ENCODE assay signal across 8 mouse cellular contexts in the genomic region with DNA sequence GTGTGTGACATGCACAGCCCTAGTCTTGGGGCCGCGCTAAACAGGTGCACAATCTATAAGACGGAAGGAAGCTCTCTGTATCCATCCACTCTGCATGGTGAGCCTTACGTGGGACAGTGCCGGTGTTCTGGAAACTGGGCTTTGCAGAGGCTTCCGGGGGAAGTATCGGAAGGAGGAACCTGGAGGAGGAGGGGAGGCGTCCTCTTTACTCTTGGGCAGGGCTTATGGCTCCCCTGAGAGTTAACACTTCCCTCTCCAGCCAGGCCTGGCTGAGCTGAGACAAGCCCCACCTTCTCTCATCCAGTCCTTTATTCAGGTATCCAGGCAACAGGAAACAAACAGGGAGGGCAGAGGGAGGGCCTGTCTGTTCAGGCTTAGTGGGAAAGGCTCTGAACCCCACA. TPM values are rescaled to one million over a fixed set of nuclear protein-coding genes. Genes with fewer than 3 reads are reported as not detected.
DNase-seq lines count a peak whose midpoint lies in the region; ATAC-seq and TF ChIP-seq lines count a peak whose summit lies in the region.

No protein-coding gene starts in this region.

- peak; percentile 43 for DNase-seq in thymus, adult 2 months
- no peak for DNase-seq in thymus, postnatal 10 days (ENCODE audit: low spot score in 2 of 2)
- peak; percentile 58 for DNase-seq in heart, postnatal 4 days
- DNase-seq in left cerebral cortex, adult 18-20 months (ENCODE audit: low spot score in 2 of 2) = peak; percentile 28 to 48
- peak; percentile 84 for DNase-seq in lung, postnatal 25 days (ENCODE audit: low spot score)
- peak; percentile 84 for DNase-seq in retina, postnatal 1 day
- no peak for DNase-seq in c-Kit-positive CD71-positive TER-119-positive erythroid progenitor cells, embryonic 14.5 days (ENCODE audit: low spot score)

- peak; percentile 76 for ATAC-seq in embryonic facial prominence, embryonic 15.5 days (ENCODE audit: insufficient number of reproducible peaks, low FRiP score, low TSS enrichment, low read depth)

- peak overlapping the region; percentile 9; the same call in 1 of the 2 replicates for H3K9ac ChIP-seq in embryonic facial prominence, embryonic 15.5 days

- no peaks in the 10 kb centered on the region for H3K9me3 ChIP-seq in embryonic facial prominence, embryonic 15.5 days (replicated peaks)

- no peaks in the 10 kb centered on the region for H3K27me3 ChIP-seq in thymus, adult 2 months (ENCODE audit: control insufficient read depth, insufficient read depth, low read length)
- H3K27me3 ChIP-seq in embryonic facial prominence, embryonic 15.5 days = no peaks in the 10 kb centered on the region

- TF ChIP-seq POLR2A in thymus, adult 2 months (IDR thresholded peaks at IDR 0.05; ENCODE audit: control insufficient read depth, extremely low read depth, insufficient read depth, low read length, poor library complexity) = 0 out of 2 replicates have a peak, but pooled peaks have one; percentile 14

- WGBS in thymus, adult 2 months = under 1% methylated on average over 8 of the region's 8 CpGs
- under 1% methylated on average over 8 of the region's 8 CpGs for WGBS in embryonic facial prominence, embryonic 15.5 days

- H3K4me3 ChIP-seq in thymus, adult 2 months (ENCODE audit: control insufficient read depth, insufficient read depth, low read length) = peak overlapping the region; percentile 52
- peak overlapping the region; percentile 38 for H3K4me3 ChIP-seq in embryonic facial prominence, embryonic 15.5 days (replicated peaks)

- no peaks in the 10 kb centered on the region for H3K36me3 ChIP-seq in thymus, adult 2 months (ENCODE audit: control insufficient read depth, insufficient read depth, low read length)
- H3K36me3 ChIP-seq in embryonic facial prominence, embryonic 15.5 days = no peaks in the 10 kb centered on the region

- H3K4me2 ChIP-seq in embryonic facial prominence, embryonic 15.5 days (replicated peaks) = peak overlapping the region; percentile 43

- no peak overlapping the region for H3K27ac ChIP-seq in thymus, adult 2 months (ENCODE audit: control insufficient read depth, insufficient read depth, low read length)
- H3K27ac ChIP-seq in embryonic facial prominence, embryonic 15.5 days (replicated peaks) = no peak overlapping the region; the same call in 1 of the 2 replicates

- H3K4me1 ChIP-seq in thymus, adult 2 months (replicated peaks; ENCODE audit: control insufficient read depth, insufficient read depth, low read length) = peaks cover 24% of the 10 kb centered on the region
- peaks cover 30% of the 10 kb centered on the region for H3K4me1 ChIP-seq in embryonic facial prominence, embryonic 15.5 days

- no peak for TF ChIP-seq CTCF in thymus, adult 2 months (IDR thresholded peaks at IDR 0.05; ENCODE audit: borderline replicate concordance, control insufficient read depth, extremely low read depth, insufficient read depth, low read length, poor library complexity)

RNA-seq across cellular contexts. Expression of a gene that starts 5.2 kb away (rescaled TPM):
- 1.8 and 1.9 TPM in 2 replicates for polyA plus RNA-seq in thymus, adult 2 months (2012; rRNA removed)
- polyA plus RNA-seq in embryonic facial prominence, embryonic 15.5 days (2015; fragmentation: Nextera tagmentation; extraction: Ambion mirVana) = 7.7 and 10.9 TPM in 2 replicates
- total RNA-seq in heart, postnatal 4 days (2021) = under 1 TPM in 1 of 2 experiments, not detected in 1; 0.17 TPM
- under 1 TPM; 0.21 to 0.23 TPM for total RNA-seq in left cerebral cortex, adult 18-20 months (2021)

RNA-seq across cellular contexts. Expression of a gene that starts 29.9 kb away (rescaled TPM):
- 0.15 and 0.56 TPM in 2 replicates for polyA plus RNA-seq in thymus, adult 2 months (2012; rRNA removed)
- polyA plus RNA-seq in embryonic facial prominence, embryonic 15.5 days (2015; fragmentation: Nextera tagmentation; extraction: Ambion mirVana) = 12.2 and 18.7 TPM in 2 replicates
- total RNA-seq in heart, postnatal 4 days (2021) = 1 to 10 TPM; 3.3 to 3.5 TPM
- total RNA-seq in left cerebral cortex, adult 18-20 months (2021) = 1 to 10 TPM; 2.9 to 4.2 TPM

RNA-seq across cellular contexts. Expression of a gene that starts 39.8 kb away (rescaled TPM):
- 7.2 and 10.9 TPM in 2 replicates for polyA plus RNA-seq in thymus, adult 2 months (2012; rRNA removed)
- 0.29 TPM in 1 of 2 replicates, not detected in the other for polyA plus RNA-seq in embryonic facial prominence, embryonic 15.5 days (2015; fragmentation: Nextera tagmentation; extraction: Ambion mirVana)
- not detected for total RNA-seq in heart, postnatal 4 days (2021)
- not detected for total RNA-seq in left cerebral cortex, adult 18-20 months (2021)

RNA-seq across cellular contexts. Expression of a gene that starts 50.7 kb away (rescaled TPM):
- polyA plus RNA-seq in thymus, adult 2 months (2012; rRNA removed) = 178 and 183 TPM in 2 replicates
- polyA plus RNA-seq in embryonic facial prominence, embryonic 15.5 days (2015; fragmentation: Nextera tagmentation; extraction: Ambion mirVana) = 260 and 286 TPM in 2 replicates
- total RNA-seq in heart, postnatal 4 days (2021) = 100 to 1,000 TPM; 230 to 244 TPM
- 10 to 100 TPM in 1 of 2 experiments, 1 to 10 TPM in 1; 8.2 to 12.3 TPM for total RNA-seq in left cerebral cortex, adult 18-20 months (2021)

RNA-seq across cellular contexts. Expression of a gene that starts 51.8 kb away (rescaled TPM):
- polyA plus RNA-seq in thymus, adult 2 months (2012; rRNA removed) = not detected in 2 replicates
- polyA plus RNA-seq in embryonic facial prominence, embryonic 15.5 days (2015; fragmentation: Nextera tagmentation; extraction: Ambion mirVana) = 0.28 and 0.32 TPM in 2 replicates
- not detected for total RNA-seq in heart, postnatal 4 days (2021)
- not detected for total RNA-seq in left cerebral cortex, adult 18-20 months (2021)

Comparison
In these comparisons a context has a peak if more than half of its experiments do, and no peak if none do; other contexts are left out.
1. DNase-seq: peak in thymus, adult 2 months (single experiment), heart, postnatal 4 days (single experiment), left cerebral cortex, adult 18-20 months (2 of 2), lung, postnatal 25 days (single experiment) and retina, postnatal 1 day (single experiment); none in thymus, postnatal 10 days (0 of 2) and c-Kit-positive CD71-positive TER-119-positive erythroid progenitor cells, embryonic 14.5 days (single experiment).